Mouse (Mus musculus) forebrain, postnatal 0 days (tissue): ENCODE results near the gene Cabcoco1. TPM values are rescaled to one million over a fixed set of nuclear protein-coding genes. Genes with fewer than 3 reads are reported as not detected.

Experiments used
- ATAC-seq: fragments of 200-750 bp; cut with Nextera tagmentation; 2 replicates; pipeline ENCODE4 v1.8.0; 2017; ENCODE audit warnings: mild to moderate bottlenecking, moderate library complexity
- DNase-seq: peaks from one replicate; pipeline ENCODE4 v3.0.0-alpha.2; 2015
- H3K27ac ChIP-seq: fragments of 300-500 bp; sonication (generic); 2 replicates; pipeline ENCODE4 v1.5.1; 2014; ENCODE audit warnings: low read depth, mild to moderate bottlenecking, antibody characterized with exemption, low read length, moderate library complexity, mixed read lengths
- H3K27me3 ChIP-seq: fragments of 300-500 bp; sonication (generic); 2 replicates; pipeline ENCODE4 v1.6.1; 2014; ENCODE audit warnings: mild to moderate bottlenecking, low read length, mixed read lengths; ENCODE audit not compliant: insufficient read depth
- H3K36me3 ChIP-seq: fragments of 300-500 bp; sonication (generic); 2 replicates; pipeline ENCODE4 v1.6.1; 2014; ENCODE audit warnings: mild to moderate bottlenecking, moderate library complexity; ENCODE audit not compliant: insufficient read depth
- H3K4me1 ChIP-seq: fragments of 300-500 bp; sonication (generic); 2 replicates; pipeline ENCODE4 v1.6.1; 2014; ENCODE audit warnings: antibody characterized with exemption; ENCODE audit not compliant: insufficient read depth
- H3K4me2 ChIP-seq: fragments of 300-500 bp; sonication (generic); 2 replicates; pipeline ENCODE4 v1.6.1; 2014; ENCODE audit warnings: low read depth, mild to moderate bottlenecking, moderate library complexity
- H3K4me3 ChIP-seq: fragments of 300-500 bp; sonication (generic); 2 replicates; pipeline ENCODE4 v1.5.1; 2014; ENCODE audit warnings: low read depth, low read length, mixed read lengths
- H3K9ac ChIP-seq: fragments of 300-500 bp; sonication (generic); 2 replicates; pipeline ENCODE4 v1.6.1; 2014; ENCODE audit warnings: mild to moderate bottlenecking
- H3K9me3 ChIP-seq: fragments of 300-500 bp; sonication (generic); 2 replicates; pipeline ENCODE4 v1.6.1; 2016; ENCODE audit warnings: low read length
- CTCF ChIP-seq: sonication (generic); IDR thresholded peaks from 2 replicates; pipeline ENCODE4 v1.5.1; 2016; ENCODE audit warnings: antibody characterized with exemption, control low read depth, low read depth
- whole genome bisulfite sequencing: fragments of 180-500 bp; shearing (Covaris S2); extraction: QIAGEN DNeasy Blood & Tissue Kit; methylation state at CpG from one replicate; pipeline ENCODE4 v1.1.7; 2014; 5-methylcytosine and 5-hydroxymethylcytosine counted together
- polyA plus RNA-seq: library from polyadenylated mRNA; unstranded; fragments of >200 nt; fragmentation: Nextera tagmentation; extraction: Ambion mirVana; gene quantifications from 2 replicates; pipeline ENCODE4 v1.2.1, GENCODE M21; 2015
- total RNA-seq: library from RNA; depleted of rRNA; stranded (reverse); fragments of >200 nt; gene quantifications from 2 replicates; pipeline ENCODE4 v1.2.3, GENCODE M21; 2014

Cabcoco1 gene
- total and polyA plus RNA-seq, 2 experiments from 2014 or later = 1.2 to 3.0 TPM

GRCm38 (mm10) chr10:68541943-68542420 lies 286 bp upstream of the Cabcoco1 start:
- 45% methylated on average over 7 of the region's 7 CpGs for WGBS
- no peaks in the 10 kb centered on the region for H3K27me3 ChIP-seq
- H3K4me2 ChIP-seq = peak overlapping the region; percentile 55
- H3K4me1 ChIP-seq = peaks cover 12% of the 10 kb centered on the region; the same call in 1 of the 2 replicates
- no peak overlapping the region for H3K27ac ChIP-seq
- no peak overlapping the region for H3K9ac ChIP-seq
- H3K9me3 ChIP-seq = no peaks in the 10 kb centered on the region
- no peaks in the 10 kb centered on the region for H3K36me3 ChIP-seq
- no peak for TF ChIP-seq CTCF
- DNase-seq (no peak), ATAC-seq (no peak)
- no peak overlapping the region for H3K4me3 ChIP-seq

- Histone ChIP-seq H3K4me1 (peaks cover 12% of the 10 kb centered on the region; the same call in 1 of the 2 replicates), H3K36me3 (no peaks in the 10 kb centered on the region), H3K27me3 (no peaks in the 10 kb centered on the region), H3K9ac (no peak overlapping the region), H3K4me2 (no peak overlapping the region), H3K9me3 (no peaks in the 10 kb centered on the region), H3K27ac (no peak overlapping the region), H3K4me3 (no peak overlapping the region)
- TF ChIP-seq CTCF = no peak
- 17% methylated on average over 3 of the region's 3 CpGs for WGBS
- DNase-seq (peak; percentile 23), ATAC-seq (peak; percentile 38; the same call in 1 of the 2 replicates)
Measured at GRCm38 (mm10) chr10:68540612-68541011, 1.1 kb downstream of the Cabcoco1 start.

DNA sequence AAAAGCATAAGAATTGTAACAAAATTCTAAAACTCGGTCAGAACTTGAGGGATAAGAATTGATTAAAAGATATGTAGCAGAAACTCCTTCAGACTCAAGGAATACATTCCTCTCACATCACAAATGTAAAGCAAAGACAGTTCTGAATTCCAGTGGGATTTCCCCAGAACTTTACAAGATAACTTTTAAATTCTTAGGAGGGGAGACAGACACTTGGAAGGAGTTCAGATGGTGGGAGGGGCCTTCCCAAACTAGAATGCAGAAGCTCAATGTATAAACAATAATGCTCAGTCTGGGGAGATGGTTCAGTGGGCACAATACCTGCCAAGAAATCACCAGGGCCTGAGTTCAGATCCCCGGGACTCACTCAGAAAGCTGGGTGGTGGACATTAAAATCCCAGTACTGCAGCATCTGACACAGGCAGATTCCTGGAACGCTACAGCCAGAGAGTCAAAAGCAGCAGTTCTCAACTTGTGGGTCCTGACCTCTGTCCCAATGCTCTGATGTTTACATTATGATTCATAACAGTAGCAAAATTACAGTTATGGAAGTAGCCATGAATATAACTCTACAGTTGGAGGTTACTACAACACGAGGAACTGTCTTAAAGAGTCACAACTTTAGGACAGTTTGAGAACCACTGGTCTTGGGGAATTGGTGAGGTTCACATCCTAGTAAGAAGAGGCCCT lies 4.3 kb downstream of the Cabcoco1 start:
- ATAC-seq = no peak
- no peak overlapping the region for H3K27ac ChIP-seq

GRCm38 (mm10) chr10:68529364-68530049 lies 12.2 kb downstream of the Cabcoco1 start:
- DNase-seq = no peak
- ATAC-seq = no peak
- Histone ChIP-seq H3K4me1 (no peaks in the 10 kb centered on the region), H3K4me3 (no peak overlapping the region), H3K9ac (no peak overlapping the region), H3K9me3 (no peaks in the 10 kb centered on the region), H3K36me3 (no peaks in the 10 kb centered on the region), H3K4me2 (no peak overlapping the region), H3K27ac (no peak overlapping the region), H3K27me3 (no peaks in the 10 kb centered on the region)
- no peak for TF ChIP-seq CTCF
- 85% methylated on average over 10 of the region's 10 CpGs for WGBS

More for the DNA sequence above, 4.3 kb downstream of the Cabcoco1 start:
- no peak overlapping the region for H3K9ac ChIP-seq
- peaks cover 12% of the 10 kb centered on the region; the same call in 1 of the 2 replicates for H3K4me1 ChIP-seq
- no peak overlapping the region for H3K4me3 ChIP-seq
- no peaks in the 10 kb centered on the region for H3K27me3 ChIP-seq
- no peak for DNase-seq
- 66% methylated on average over 4 of the region's 4 CpGs for WGBS
- no peaks in the 10 kb centered on the region for H3K9me3 ChIP-seq
- H3K36me3 ChIP-seq = no peaks in the 10 kb centered on the region
- TF ChIP-seq CTCF = no peak
- H3K4me2 ChIP-seq = no peak overlapping the region

DNA sequence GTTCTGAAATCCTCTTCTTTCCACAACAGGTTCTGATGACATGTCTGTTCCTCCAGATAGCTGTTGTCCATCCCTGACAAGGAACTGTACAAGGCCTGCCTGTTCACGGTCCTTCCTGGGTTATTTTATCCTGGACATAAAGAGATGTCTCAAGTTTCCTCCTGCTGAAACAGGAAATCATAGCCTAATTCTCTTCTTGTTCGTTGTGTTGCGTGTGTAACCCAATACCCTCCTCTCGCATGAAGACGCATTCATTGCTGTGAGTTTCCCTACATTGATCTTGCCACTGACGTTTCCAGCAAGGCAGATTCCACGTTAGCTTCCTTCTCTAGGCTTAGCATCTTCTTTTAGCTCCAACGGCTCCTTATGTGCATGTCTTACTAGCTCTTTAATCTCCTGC lies 12.7 kb downstream of the Cabcoco1 start:
- H3K4me2 ChIP-seq = no peak overlapping the region
- H3K9me3 ChIP-seq = no peaks in the 10 kb centered on the region
- no peaks in the 10 kb centered on the region for H3K4me1 ChIP-seq
- H3K27me3 ChIP-seq = no peaks in the 10 kb centered on the region
- no peak overlapping the region for H3K27ac ChIP-seq
- TF ChIP-seq CTCF = no peak
- DNase-seq (no peak), ATAC-seq (no peak)
- WGBS = 71% methylated on average over 8 of the region's 8 CpGs
- H3K4me3 ChIP-seq = no peak overlapping the region
- H3K9ac ChIP-seq = no peak overlapping the region
- no peaks in the 10 kb centered on the region for H3K36me3 ChIP-seq

- Histone ChIP-seq H3K9ac (no peak overlapping the region), H3K4me1 (no peaks in the 10 kb centered on the region), H3K9me3 (no peaks in the 10 kb centered on the region), H3K36me3 (no peaks in the 10 kb centered on the region), H3K27ac (no peak overlapping the region), H3K4me3 (no peak overlapping the region), H3K4me2 (no peak overlapping the region), H3K27me3 (no peaks in the 10 kb centered on the region)
- no peak for TF ChIP-seq CTCF
- DNase-seq = no peak
- no peak for ATAC-seq
- 77% methylated on average over 4 of the region's 4 CpGs for WGBS
Measured at GRCm38 (mm10) chr10:68522106-68522505, 19.6 kb downstream of the Cabcoco1 start.

- Histone ChIP-seq H3K27me3 (no peaks in the 10 kb centered on the region), H3K36me3 (no peaks in the 10 kb centered on the region), H3K27ac (no peak overlapping the region), H3K4me3 (no peak overlapping the region), H3K4me2 (no peak overlapping the region), H3K9ac (no peak overlapping the region), H3K4me1 (no peaks in the 10 kb centered on the region), H3K9me3 (no peaks in the 10 kb centered on the region)
- no peak for TF ChIP-seq CTCF
- DNase-seq (no peak), ATAC-seq (no peak)
- WGBS = 84% methylated on average over 8 of the region's 8 CpGs
Measured at GRCm38 (mm10) chr10:68512433-68513019, 29.2 kb downstream of the Cabcoco1 start.
